Mouse (Mus musculus): ENCODE data around the gene Cd101. TPM values are rescaled to one million over a fixed set of nuclear protein-coding genes. Genes with fewer than 3 reads are reported as not detected.
A peak's percentile ranks its signal among the peaks of the same experiment; 100 is the strongest.

The Cd101 gene
- total RNA-seq, 2 experiments from 2014 or later = 0.36 to 0.52 TPM

DNA sequence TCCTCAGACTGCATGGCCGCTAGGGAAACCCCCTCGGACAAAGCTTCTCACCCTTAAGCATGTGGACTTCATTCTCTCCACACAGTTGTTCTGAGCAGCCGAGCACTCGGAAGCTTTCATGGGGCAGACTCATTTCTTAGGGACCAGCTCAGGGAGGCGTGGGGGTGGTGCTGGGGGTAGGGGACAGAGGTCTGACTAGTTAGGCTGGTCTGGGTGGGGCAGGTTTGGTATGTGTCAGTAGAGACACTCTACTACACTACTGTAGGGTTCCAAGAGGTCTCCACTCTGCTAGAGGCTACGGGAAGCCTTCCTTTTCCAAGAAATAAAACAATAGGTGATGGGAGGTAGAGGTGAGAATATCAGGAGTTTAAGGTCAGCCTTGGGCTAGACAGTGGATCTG is 15.3 kb upstream of the Cd101 start:
- DNase-seq (ENCODE audit: low spot score in 2 of 2) = no peak

DNA sequence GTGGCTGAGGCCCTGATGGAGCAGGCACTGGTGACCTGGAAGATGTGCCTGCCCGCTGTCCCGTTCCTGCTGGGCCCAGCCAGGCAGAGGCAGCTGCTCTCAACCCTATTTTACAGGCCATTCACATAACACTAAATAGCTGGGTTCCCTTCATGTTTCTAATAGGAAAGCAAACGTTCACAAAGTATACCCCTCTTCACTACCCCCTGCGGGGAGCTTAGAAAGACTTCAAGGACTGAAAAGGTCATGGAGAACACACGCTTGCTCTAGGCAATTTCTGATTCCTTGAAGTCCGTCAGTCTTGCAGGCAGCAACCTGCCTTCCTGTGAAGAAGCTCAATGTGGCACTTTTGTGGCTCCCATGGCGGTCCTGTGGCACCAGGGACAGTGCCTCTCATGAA is 12.6 kb upstream of the Cd101 start:
- DNase-seq (ENCODE audit: low spot score in 2 of 2) = no peak

DNA sequence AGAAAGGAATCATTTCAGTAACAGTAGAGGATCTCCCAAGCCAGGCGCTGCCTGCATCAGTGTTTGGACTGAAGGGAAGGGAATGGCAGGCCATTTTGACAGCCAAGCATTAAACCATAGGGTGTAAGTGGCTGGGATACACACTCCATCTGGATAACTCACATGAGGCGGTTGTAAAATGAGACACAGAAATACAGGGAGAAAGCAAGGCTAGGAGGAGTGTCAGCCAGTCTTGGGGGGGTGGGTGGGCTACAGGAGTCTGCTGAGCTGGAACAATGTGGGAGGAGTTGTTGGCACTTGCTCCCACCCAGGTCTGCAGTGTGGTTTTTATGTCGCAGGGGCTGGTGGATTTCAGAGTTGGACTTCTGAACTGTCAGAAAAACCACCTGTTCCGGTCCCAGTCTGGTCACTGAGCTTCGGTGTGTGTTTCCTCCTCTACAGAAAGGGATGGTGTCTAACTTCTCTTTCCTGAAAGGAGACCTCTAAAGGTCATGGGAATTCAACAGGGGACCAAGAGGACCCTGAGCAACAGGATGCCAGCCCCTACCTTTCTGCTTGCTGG is 8.7 kb upstream of the Cd101 start:
- no peak for DNase-seq (ENCODE audit: low spot score in 2 of 2)

DNA sequence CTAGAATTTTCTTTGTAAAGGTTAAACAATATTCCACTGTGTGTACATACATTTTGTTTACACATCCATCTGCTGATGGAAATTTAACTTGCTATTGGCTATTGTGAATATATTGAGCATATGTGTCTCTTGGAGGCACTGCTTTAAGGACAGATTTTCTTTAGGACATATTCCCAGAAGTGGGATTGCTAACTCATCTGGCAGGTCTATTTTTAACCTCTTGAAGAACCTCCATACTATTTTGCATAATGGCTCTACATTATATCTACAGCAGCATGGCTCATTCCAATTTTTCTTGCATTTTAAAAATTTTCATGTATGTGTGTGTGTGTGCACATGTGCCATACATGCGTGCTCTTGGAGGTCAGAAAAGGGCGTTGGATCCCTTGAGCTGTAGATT is 6.6 kb upstream of the Cd101 start:
- no peak for DNase-seq (ENCODE audit: low spot score in 2 of 2)

DNA sequence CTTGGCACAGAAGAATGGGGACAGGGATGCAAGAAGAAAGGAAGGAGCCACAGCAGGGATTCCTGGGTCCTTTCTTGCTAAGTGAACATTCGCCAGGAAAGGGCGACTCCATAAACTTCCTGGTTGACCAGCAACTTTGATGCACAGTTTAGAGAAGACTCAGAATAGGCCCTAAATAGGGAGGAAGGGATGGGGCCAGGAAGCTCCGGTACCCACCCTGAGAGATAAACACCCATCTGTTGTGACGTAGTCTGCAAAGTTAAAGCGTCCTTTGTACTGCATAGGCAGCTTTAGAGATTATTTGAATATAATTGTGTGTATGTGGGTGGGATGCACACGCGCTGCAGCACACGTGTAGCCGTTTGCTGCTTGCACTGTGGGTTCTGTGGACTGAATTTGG is 5.2 kb upstream of the Cd101 start:
- DNase-seq (ENCODE audit: low spot score in 2 of 2) = no peak

GRCm38 (mm10) chr3:101033644-101034043 is 4.3 kb upstream of the Cd101 start:
- no peak for DNase-seq (ENCODE audit: low spot score in 2 of 2)

- no peak for DNase-seq (ENCODE audit: low spot score in 2 of 2)
Measured at GRCm38 (mm10) chr3:101031456-101032142, 2.2 kb upstream of the Cd101 start.

GRCm38 (mm10) chr3:101030630-101031029 is 1.3 kb upstream of the Cd101 start:
- DNase-seq (ENCODE audit: low spot score in 2 of 2) = no peak

DNA sequence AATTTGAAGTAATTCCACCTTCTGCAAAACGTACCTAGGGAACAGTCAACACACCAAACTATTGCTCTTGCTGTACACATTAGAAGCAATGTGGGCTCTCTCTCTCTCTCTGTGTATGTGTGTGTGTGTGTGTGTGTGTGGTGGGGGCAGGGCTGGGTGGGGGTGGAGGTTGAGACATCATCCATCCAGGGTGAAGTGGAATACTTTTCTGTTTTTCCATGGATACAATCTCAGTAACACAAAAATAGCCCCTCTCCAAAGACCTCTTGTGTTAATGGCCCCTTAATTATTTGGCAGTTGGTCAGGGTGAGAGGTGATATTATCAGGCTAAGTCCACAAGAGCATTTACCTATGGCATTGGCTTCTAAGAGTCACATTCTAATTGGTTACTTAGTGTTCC is 2.6 kb downstream of the Cd101 start:
- no peak for DNase-seq (ENCODE audit: low spot score in 2 of 2)

DNA sequence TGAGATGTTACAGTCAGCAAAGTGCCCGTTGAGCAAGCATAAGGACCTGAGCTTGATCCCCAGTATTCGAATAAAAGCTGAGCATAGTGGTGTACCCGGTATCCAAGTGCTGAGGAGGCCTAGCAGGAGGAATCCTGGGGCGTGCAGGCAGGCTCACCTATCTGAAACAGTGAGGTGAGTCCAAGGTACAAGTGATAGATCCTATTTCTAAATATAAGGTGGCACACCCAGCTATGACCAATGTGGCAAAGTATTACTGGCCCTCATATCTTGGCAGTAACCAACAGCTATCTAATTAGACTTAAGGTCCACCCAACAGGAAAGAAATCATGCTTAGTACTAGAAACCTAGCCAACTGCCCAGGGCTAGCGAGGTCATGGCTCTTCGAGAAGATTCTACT is 6.4 kb downstream of the Cd101 start:
- no peak for DNase-seq (ENCODE audit: low spot score in 2 of 2)

DNA sequence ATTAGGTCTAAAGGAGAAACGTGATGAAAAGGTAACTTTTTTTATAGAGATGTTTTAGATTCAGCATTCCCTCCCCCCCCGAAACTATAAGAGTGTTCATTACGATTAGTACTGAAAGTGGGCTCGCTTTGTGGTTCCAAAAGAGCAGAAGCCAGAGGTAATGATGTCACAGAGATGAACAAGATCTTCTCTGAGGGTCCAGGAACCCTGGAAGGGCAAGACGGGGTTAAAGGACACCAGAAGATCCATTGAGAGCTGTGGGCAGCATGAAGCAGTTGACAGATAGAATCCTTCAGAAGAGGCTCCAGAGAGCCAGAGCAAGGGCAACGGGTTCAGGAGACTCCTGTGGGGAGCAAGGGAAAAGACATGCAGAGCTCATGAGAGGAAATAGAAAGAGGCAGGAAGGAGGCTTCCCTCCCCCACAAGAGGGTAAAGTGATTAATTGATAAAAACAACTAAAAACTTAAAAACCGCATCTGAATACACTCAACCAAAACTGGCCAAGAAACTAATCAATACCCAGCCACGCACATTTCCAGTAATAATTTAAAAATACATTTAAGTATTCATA is 7.8 kb downstream of the Cd101 start:
- no peak for DNase-seq (ENCODE audit: low spot score in 2 of 2)

DNA sequence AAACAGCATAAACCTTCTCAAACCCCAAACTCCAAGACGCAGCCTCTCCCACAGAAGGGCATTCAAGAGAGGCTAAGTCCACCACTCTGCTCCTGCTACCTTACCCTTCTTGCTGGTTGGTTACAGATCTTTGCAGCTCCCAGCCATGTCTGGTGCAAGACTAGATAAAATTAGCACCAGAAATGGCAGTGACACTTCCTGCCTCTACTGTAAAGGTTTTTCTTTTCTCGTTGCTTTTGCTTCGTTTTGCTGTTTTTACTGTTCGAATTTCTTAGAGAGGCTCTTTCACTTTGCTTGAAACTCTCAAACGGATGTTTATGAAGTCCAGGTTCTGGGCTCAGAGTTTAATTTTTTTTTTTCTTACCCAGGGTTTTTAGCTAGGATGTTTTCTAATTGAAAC is 8.3 kb downstream of the Cd101 start:
- DNase-seq (ENCODE audit: low spot score in 2 of 2) = no peak

DNA sequence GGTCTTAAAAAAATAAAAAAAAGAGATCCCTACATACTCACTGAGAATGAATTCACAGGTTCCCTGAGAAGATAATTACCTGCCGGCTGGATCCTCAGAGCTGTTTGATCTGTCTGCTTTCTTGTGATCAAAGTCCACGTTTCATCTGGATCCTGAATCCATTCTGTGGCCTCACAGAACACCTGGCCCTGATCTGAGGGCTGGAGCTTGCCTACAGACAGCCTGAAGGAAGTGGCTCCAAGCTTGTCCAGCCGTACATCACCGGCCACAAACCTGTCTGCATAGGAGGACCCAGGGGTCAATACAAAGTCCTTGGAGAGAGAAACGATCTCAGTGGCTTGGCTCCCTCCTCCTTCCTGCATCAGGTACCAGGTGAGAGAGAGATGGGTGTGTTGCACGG is 10.9 kb downstream of the Cd101 start:
- no peak for DNase-seq (ENCODE audit: low spot score in 2 of 2)

DNA sequence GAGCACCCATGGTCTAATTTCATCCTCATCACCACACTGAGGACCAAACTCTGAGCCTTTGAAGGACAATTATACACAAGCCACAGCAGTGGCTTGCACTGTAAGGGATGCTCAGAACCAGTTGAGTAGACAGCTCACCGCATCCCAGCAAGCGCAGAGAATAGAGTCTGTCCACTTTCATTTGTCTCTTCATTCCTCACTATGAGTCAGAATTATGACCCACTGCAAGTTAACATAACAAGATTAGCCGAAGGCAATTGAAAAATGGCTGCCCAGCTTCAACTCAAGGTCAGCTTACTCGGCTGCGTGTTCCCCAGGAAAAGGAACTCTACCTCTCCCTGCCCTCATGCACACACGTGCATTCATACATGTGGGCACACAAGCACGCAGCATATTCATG is 13.3 kb downstream of the Cd101 start:
- DNase-seq (ENCODE audit: low spot score in 2 of 2) = no peak

GRCm38 (mm10) chr3:101015254-101015653 is 14.1 kb downstream of the Cd101 start:
- DNase-seq (ENCODE audit: low spot score in 2 of 2) = no peak

- no peak for DNase-seq (ENCODE audit: low spot score in 2 of 2)
Measured at GRCm38 (mm10) chr3:101013536-101013935, 15.8 kb downstream of the Cd101 start.

- DNase-seq (ENCODE audit: low spot score in 2 of 2) = no peak
Measured at GRCm38 (mm10) chr3:101013005-101013404, 16.4 kb downstream of the Cd101 start.

DNA sequence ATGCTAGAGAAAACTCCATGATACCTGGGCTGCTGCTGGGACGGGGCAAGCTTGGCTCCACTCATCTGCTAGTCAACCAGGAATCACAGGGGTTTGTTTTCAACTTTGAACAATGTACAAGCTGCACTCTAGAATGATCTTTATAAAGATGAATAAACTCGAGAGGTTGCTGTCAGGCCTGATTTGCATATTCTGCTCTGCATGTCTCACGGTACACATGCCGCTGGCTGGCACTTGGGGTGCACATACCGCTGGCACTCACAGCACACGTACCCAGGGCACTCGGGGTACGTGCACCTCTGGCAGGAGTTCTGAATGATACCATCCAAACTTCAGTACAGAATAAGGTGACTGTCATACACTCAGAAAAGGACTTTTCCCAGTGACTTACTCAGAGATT is 16.8 kb downstream of the Cd101 start:
- DNase-seq (ENCODE audit: low spot score in 2 of 2) = no peak

GRCm38 (mm10) chr3:101012131-101012571 is 17.2 kb downstream of the Cd101 start:
- DNase-seq (ENCODE audit: low spot score in 2 of 2) = peak in 1 of 2 experiments; percentile 51

DNA sequence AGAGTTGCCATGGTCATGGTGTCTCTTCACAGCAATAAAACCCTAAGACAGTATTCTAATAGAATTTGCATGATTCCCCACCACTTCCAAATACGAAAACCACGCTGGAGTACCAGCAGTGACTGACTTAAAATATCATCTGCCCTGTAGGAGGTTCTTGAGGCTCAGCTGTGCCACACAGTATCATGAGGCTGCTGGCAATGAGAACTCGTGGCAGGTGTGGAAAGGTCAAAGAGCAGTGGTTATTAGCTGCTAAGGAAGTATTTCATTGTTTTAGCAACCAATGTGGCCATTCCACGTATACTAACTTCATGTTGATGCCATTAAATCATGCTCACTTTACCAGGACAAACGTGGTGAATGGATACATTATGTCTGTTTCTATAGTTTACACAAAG is 18.2 kb downstream of the Cd101 start:
- no peak for DNase-seq (ENCODE audit: low spot score in 2 of 2)

DNA sequence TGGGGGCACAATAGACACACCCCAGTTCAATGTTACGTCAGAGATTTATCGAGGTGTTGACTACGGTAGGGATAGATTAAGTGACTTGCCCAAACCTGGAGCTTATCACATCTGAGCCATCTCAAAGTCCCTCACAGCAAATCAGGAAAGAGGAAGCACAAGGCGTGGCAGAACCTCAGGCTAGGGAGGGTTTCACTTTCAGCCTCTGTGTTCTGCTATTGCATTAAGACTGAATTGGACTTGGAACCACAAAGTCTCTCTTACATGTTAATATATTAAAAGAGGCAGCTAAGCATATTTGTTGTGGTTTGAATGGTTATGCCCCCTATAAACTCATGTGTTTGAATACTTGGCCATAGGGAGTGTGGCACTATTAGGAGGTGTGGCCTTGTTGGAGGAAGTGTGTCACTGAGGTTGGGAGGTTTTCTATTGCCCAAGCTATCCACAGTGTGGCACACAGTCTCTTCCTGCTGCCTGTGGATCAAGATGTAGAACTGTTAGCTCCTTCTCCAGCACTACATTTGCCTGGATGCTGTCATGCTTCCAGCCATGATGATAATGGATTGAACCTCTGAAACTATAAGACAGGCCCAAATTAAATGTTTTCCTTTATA is 18.7 kb downstream of the Cd101 start:
- no peak for DNase-seq (ENCODE audit: low spot score in 2 of 2)

DNA sequence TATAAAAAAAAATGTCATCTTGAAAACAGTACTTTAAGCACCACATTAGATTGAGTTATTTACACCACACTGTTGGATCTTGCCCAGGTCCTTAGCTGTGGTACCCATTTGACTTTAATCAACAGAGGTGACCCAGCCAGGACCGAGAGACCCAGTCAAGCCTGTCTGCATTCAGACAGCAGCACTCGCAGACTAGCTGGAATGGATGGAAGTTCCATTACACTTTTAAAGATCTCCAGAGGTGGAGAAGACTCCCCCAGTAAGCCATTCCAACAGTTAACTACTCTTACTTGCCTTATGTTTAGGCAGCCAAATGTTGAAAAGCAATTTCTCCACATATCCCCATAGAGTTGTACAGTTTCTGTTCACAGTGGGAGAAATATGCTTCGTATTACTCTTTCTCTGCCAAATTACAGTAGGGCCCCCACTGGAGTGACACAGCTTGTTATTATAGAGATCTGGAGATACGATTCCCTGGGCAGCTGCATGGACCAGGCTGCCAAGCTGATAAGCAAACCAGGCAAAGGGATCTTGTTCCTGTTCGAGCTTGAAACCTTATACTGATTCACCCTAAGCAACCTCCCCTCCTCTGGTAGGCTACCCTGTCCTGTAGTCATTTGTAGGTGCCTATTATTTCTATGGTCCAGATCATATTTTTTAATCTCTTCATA is 22.1 kb downstream of the Cd101 start:
- no peak for DNase-seq (ENCODE audit: low spot score in 2 of 2)

All from layer of hippocampus, adult 18-20 months (tissue).